Mouse (Mus musculus) forebrain, postnatal 0 days (tissue): ENCODE data around the gene Ccdc73. TPM values are rescaled to one million over a fixed set of nuclear protein-coding genes. Genes with fewer than 3 reads are reported as not detected.
"Not testable (repeated sequence)": the region's sequence is repeated elsewhere in the genome, so short reads cannot be mapped to it uniquely, and the experiment has no call there.

Experiments used
- ATAC-seq: fragments of 200-750 bp; cut with Nextera tagmentation; 2 replicates; pipeline ENCODE4 v1.8.0; 2017; ENCODE audit warnings: mild to moderate bottlenecking, moderate library complexity
- DNase-seq: peaks from one replicate; pipeline ENCODE4 v3.0.0-alpha.2; 2015
- H3K27ac ChIP-seq: fragments of 300-500 bp; sonication (generic); 2 replicates; pipeline ENCODE4 v1.5.1; 2014; ENCODE audit warnings: low read depth, mild to moderate bottlenecking, antibody characterized with exemption, low read length, moderate library complexity, mixed read lengths
- H3K27me3 ChIP-seq: fragments of 300-500 bp; sonication (generic); 2 replicates; pipeline ENCODE4 v1.6.1; 2014; ENCODE audit warnings: mild to moderate bottlenecking, low read length, mixed read lengths; ENCODE audit not compliant: insufficient read depth
- H3K36me3 ChIP-seq: fragments of 300-500 bp; sonication (generic); 2 replicates; pipeline ENCODE4 v1.6.1; 2014; ENCODE audit warnings: mild to moderate bottlenecking, moderate library complexity; ENCODE audit not compliant: insufficient read depth
- H3K4me1 ChIP-seq: fragments of 300-500 bp; sonication (generic); 2 replicates; pipeline ENCODE4 v1.6.1; 2014; ENCODE audit warnings: antibody characterized with exemption; ENCODE audit not compliant: insufficient read depth
- H3K4me2 ChIP-seq: fragments of 300-500 bp; sonication (generic); 2 replicates; pipeline ENCODE4 v1.6.1; 2014; ENCODE audit warnings: low read depth, mild to moderate bottlenecking, moderate library complexity
- H3K4me3 ChIP-seq: fragments of 300-500 bp; sonication (generic); 2 replicates; pipeline ENCODE4 v1.5.1; 2014; ENCODE audit warnings: low read depth, low read length, mixed read lengths
- H3K9ac ChIP-seq: fragments of 300-500 bp; sonication (generic); 2 replicates; pipeline ENCODE4 v1.6.1; 2014; ENCODE audit warnings: mild to moderate bottlenecking
- H3K9me3 ChIP-seq: fragments of 300-500 bp; sonication (generic); 2 replicates; pipeline ENCODE4 v1.6.1; 2016; ENCODE audit warnings: low read length
- CTCF ChIP-seq: sonication (generic); IDR thresholded peaks from 2 replicates; pipeline ENCODE4 v1.5.1; 2016; ENCODE audit warnings: antibody characterized with exemption, control low read depth, low read depth
- WGBS: fragments of 180-500 bp; shearing (Covaris S2); extraction: QIAGEN DNeasy Blood & Tissue Kit; methylation state at CpG from one replicate; pipeline ENCODE4 v1.1.7; 2014; 5-methylcytosine and 5-hydroxymethylcytosine counted together
- polyA plus RNA-seq: library from polyadenylated mRNA; unstranded; fragments of >200 nt; fragmentation: Nextera tagmentation; extraction: Ambion mirVana; gene quantifications from 2 replicates; pipeline ENCODE4 v1.2.1, GENCODE M21; 2015
- total RNA-seq: library from RNA; depleted of rRNA; stranded (reverse); fragments of >200 nt; gene quantifications from 2 replicates; pipeline ENCODE4 v1.2.3, GENCODE M21; 2014; rRNA removed

Gene Ccdc73
- total RNA-seq (not detected in 2 replicates), polyA plus RNA-seq (3.9 and 4.8 TPM in 2 replicates)

DNA sequence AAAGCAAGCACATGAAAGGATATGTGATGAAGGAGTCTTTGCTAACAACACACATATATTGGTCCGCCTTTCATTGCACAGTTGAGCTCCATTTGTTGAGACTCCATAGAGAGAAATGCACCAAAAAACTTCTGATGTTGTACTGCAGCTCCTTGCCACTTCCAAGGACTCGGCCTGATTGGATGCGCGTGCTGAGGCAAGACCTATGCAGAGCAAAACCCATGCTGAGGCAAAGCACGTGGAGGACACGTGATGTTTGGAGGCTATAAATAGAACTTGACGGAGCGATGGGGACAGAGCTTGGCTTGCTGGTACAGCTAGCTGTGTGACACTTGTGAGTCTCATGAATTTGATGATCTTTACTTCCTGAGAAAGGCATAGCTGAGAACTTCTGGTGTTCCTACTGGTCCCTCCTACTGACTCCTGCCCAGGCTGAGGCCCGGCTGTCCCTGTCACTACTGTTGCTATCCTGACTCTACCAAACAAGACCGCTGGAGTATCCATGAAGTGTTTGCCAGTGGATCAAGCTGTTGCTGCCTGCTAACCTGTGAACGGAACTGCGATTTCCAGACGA lies at the start of gene Ccdc73:
Gene Ccdc73 (plus strand): TSS at position 524 of the 574 bp plus-strand sequence.
- ATAC-seq (no peak), DNase-seq (no peak)
- H3K4me3 ChIP-seq = no peak within 1 kb of the TSS
- no peaks in the 10 kb centered on the region for H3K27me3 ChIP-seq
- no peak within 1 kb of the TSS for H3K9ac ChIP-seq
- WGBS = 92% methylated on average over 13 of the region's 13 CpGs
- H3K27ac ChIP-seq = no peak within 1 kb of the TSS
- H3K4me1 ChIP-seq = no peaks in the 10 kb centered on the region
- H3K36me3 ChIP-seq = no peaks in the 10 kb centered on the region
- no peak within 1 kb of the TSS for H3K4me2 ChIP-seq
- no peak for TF ChIP-seq CTCF
- no peaks in the 10 kb centered on the region for H3K9me3 ChIP-seq

DNA sequence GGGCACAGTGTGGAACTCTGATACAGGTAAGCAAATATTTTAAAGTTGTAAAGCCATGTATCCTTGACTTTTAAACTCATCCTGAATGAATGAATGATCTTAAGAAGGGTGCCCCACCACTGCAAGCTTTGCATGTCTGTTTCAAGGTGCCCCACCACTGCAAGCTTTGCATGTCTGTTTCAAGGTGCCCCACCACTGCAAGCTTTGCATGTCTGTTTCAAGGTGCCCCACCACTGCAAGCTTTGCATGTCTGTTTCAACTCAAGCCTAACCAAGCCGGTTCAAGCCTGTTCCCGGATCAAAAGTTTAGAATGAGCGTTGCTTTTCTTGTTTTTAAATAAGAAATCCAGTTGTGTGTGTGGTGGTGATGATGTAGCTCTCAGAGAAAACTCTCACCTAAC lies 48.8 kb upstream of the Ccdc73 start:
- WGBS = 96% methylated on average over 3 of the region's 3 CpGs
- not testable (repeated sequence) for H3K27ac ChIP-seq, H3K27me3 ChIP-seq, H3K4me2 ChIP-seq, H3K9me3 ChIP-seq, H3K36me3 ChIP-seq, H3K9ac ChIP-seq, H3K4me3 ChIP-seq, ATAC-seq, H3K4me1 ChIP-seq, DNase-seq

DNA sequence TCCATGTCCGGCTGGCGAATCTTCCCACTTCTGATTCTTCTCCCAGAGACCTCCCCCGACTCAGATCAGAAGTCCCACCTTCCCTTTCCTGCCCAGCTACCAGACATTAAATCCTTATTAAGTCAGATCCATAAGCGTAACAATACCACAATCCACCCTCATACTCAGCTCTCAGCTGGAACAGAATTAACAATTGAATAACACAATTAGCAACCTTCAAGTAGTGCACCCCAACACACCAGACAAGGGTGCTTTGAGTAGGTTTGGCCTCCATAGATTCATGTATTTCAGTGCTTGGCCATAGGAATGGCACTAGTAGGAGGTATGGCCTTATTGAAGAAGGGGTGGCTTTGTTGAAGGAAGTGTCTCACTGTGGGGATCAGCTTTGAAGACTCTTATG lies 41.4 kb upstream of the Ccdc73 start:
- no peaks in the 10 kb centered on the region for H3K9me3 ChIP-seq
- H3K36me3 ChIP-seq = no peaks in the 10 kb centered on the region
- 91% methylated on average over 4 of the region's 4 CpGs for WGBS
- no peak overlapping the region for H3K4me2 ChIP-seq
- H3K27me3 ChIP-seq = no peaks in the 10 kb centered on the region
- no peak overlapping the region for H3K27ac ChIP-seq
- ATAC-seq (no peak), DNase-seq (no peak)
- H3K4me1 ChIP-seq = no peaks in the 10 kb centered on the region
- no peak overlapping the region for H3K4me3 ChIP-seq
- no peak for TF ChIP-seq CTCF
- no peak overlapping the region for H3K9ac ChIP-seq

DNA sequence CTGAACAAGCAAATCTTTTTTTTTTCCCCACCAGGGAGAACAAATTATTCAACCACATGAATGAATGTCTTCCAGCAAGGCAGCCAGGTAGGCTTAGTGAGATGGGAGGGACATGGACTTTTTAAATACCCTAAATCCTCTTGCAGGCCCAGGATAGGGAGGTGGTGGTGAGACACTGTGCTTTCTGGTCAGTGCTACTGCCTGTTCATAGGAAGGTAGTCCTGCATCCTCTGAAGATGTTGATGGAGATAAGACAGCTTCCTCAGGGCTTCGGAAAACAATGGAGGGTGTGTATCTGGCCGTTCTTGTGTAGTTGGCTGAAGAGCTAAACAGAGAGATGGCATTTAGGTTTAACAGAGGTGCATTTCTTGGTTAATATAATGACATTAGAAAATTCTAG lies 35.1 kb upstream of the Ccdc73 start:
- TF ChIP-seq CTCF = no peak
- Histone ChIP-seq H3K4me2 (no peak overlapping the region), H3K36me3 (no peaks in the 10 kb centered on the region), H3K9me3 (no peaks in the 10 kb centered on the region), H3K4me3 (no peak overlapping the region), H3K27me3 (no peaks in the 10 kb centered on the region), H3K4me1 (no peaks in the 10 kb centered on the region), H3K27ac (no peak overlapping the region), H3K9ac (no peak overlapping the region)
- no peak for DNase-seq
- ATAC-seq = no peak
- 86% methylated on average over 2 of the region's 2 CpGs for WGBS

DNA sequence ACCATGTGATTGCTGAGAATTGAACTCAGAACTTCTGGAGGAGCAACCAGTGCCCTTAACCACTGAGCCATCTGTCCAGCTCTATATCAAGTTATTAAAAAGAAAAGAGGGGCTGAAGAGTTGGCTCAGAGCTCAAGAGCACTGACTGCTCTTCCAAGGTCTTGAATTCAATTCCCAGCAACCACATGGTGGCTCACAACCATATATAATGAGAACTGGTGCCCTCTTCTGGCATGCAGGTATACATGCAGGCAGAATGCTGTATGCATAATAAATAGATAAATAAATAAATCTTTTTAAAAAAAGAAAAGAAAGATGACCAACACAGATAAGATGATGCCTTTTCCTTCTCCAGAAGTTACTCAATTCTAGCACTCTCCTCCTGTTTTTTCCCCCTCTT lies 26.6 kb upstream of the Ccdc73 start:
- no peak for TF ChIP-seq CTCF
- Histone ChIP-seq H3K27ac (no peak overlapping the region), H3K4me1 (no peaks in the 10 kb centered on the region), H3K9ac (no peak overlapping the region), H3K27me3 (no peaks in the 10 kb centered on the region), H3K4me2 (no peak overlapping the region), H3K36me3 (no peaks in the 10 kb centered on the region; the same call in 1 of the 2 replicates), H3K9me3 (no peaks in the 10 kb centered on the region), H3K4me3 (no peak overlapping the region)
- ATAC-seq = no peak
- DNase-seq = no peak

DNA sequence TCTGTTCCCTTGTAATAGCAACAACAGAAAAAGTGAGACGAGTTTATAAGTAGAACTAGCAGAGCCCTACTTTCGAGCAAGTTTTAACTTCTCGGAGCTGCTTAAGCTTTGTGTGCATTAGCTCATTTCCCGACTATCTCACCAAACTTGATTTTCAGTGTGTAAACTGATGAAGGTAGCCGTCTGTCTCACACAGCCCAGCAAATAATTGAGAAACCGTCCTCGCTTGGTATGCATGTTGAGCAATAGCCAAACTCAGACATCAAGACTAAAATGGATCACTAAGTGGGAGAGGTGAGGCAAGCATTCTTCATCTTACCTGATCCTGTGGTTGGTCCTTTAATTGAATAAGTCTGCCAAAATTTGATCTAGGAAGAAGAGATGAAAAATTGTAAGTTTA lies 25.9 kb upstream of the Ccdc73 start:
- Histone ChIP-seq H3K9ac (no peak overlapping the region), H3K4me2 (no peak overlapping the region), H3K4me1 (no peaks in the 10 kb centered on the region), H3K4me3 (no peak overlapping the region), H3K9me3 (no peaks in the 10 kb centered on the region), H3K27ac (no peak overlapping the region), H3K27me3 (no peaks in the 10 kb centered on the region), H3K36me3 (no peaks in the 10 kb centered on the region; the same call in 1 of the 2 replicates)
- DNase-seq (no peak), ATAC-seq (no peak)
- WGBS = 86% methylated on average over 7 of the region's 7 CpGs
- TF ChIP-seq CTCF = no peak

DNA sequence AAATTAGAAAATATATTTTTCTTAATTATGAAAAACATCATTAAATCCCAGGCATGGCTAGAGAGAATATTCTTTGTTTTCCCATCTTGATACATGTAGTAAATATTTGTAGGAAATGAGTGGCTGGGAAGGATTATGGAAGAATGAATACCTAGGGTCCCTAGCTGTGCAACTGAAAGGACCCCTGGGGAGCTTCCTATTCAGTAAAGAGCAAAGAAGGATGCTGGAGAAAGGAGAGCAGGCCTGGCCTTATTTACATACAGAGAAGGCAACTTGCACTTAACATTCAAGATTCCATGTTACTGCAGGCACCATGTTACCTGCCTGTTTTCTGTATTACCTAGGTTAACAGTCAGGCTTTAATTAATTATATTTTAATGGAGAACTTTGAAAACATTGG lies 25.0 kb upstream of the Ccdc73 start:
- Histone ChIP-seq H3K36me3 (no peaks in the 10 kb centered on the region; the same call in 1 of the 2 replicates), H3K27ac (no peak overlapping the region), H3K27me3 (no peaks in the 10 kb centered on the region), H3K4me2 (no peak overlapping the region), H3K4me1 (no peaks in the 10 kb centered on the region), H3K4me3 (no peak overlapping the region), H3K9me3 (no peaks in the 10 kb centered on the region), H3K9ac (no peak overlapping the region)
- DNase-seq (no peak), ATAC-seq (no peak)
- TF ChIP-seq CTCF = no peak
